Mouse (Mus musculus): ENCODE data around the gene Krt33b. TPM values are rescaled to one million over a fixed set of nuclear protein-coding genes. Genes with fewer than 3 reads are reported as not detected.

The Krt33b gene
- total and polyA plus RNA-seq, 2 experiments from 2014 or later, result 0.11 TPM; not detected in 1

- no peaks in the 10 kb centered on the region for H3K4me1 ChIP-seq (ENCODE audit: insufficient read depth, low read length)
- H3K27me3 ChIP-seq (ENCODE audit: insufficient read depth, low read length), result no peaks in the 10 kb centered on the region
- ATAC-seq, result no peak
- no peaks in the 10 kb centered on the region for H3K36me3 ChIP-seq (ENCODE audit: insufficient read depth, low read length)
- H3K9ac ChIP-seq (replicated peaks; ENCODE audit: low read length), result no peak overlapping the region
- DNase-seq (ENCODE audit: low spot score), result no peak
- 69% methylated on average over 4 of the region's 4 CpGs for WGBS
- no peak for TF ChIP-seq CTCF (IDR thresholded peaks at IDR 0.05; ENCODE audit: low read depth)
- no peak overlapping the region for H3K4me3 ChIP-seq (ENCODE audit: low read length)
- no peak overlapping the region for H3K27ac ChIP-seq
- H3K4me2 ChIP-seq (ENCODE audit: low read depth, low read length), result no peak overlapping the region
- no peaks in the 10 kb centered on the region for H3K9me3 ChIP-seq (ENCODE audit: low read length)
Measured at GRCm38 (mm10) chr11:100013691-100014171, 15.9 kb downstream of the Krt33b start.

GRCm38 (mm10) chr11:100010682-100011081 is 19.0 kb downstream of the Krt33b start:
- Histone ChIP-seq H3K4me2 (ENCODE audit: low read depth, low read length) (no peak overlapping the region), H3K4me3 (ENCODE audit: low read length) (no peak overlapping the region), H3K27me3 (ENCODE audit: insufficient read depth, low read length) (no peaks in the 10 kb centered on the region), H3K9me3 (ENCODE audit: low read length) (no peaks in the 10 kb centered on the region), H3K4me1 (ENCODE audit: insufficient read depth, low read length) (no peaks in the 10 kb centered on the region), H3K27ac (no peak overlapping the region), H3K36me3 (ENCODE audit: insufficient read depth, low read length) (no peaks in the 10 kb centered on the region), H3K9ac (replicated peaks; ENCODE audit: low read length) (no peak overlapping the region)
- ATAC-seq (no peak), DNase-seq (ENCODE audit: low spot score) (no peak)
- no peak for TF ChIP-seq CTCF (IDR thresholded peaks at IDR 0.05; ENCODE audit: low read depth)
- 84% methylated on average over 5 of the region's 5 CpGs for WGBS

- no peak for TF ChIP-seq CTCF (IDR thresholded peaks at IDR 0.05; ENCODE audit: low read depth)
- no peak for DNase-seq (ENCODE audit: low spot score)
- Histone ChIP-seq H3K9me3 (ENCODE audit: low read length) (no peaks in the 10 kb centered on the region), H3K27me3 (ENCODE audit: insufficient read depth, low read length) (no peaks in the 10 kb centered on the region), H3K36me3 (ENCODE audit: insufficient read depth, low read length) (no peaks in the 10 kb centered on the region), H3K9ac (replicated peaks; ENCODE audit: low read length) (no peak overlapping the region), H3K4me2 (ENCODE audit: low read depth, low read length) (no peak overlapping the region), H3K27ac (no peak overlapping the region), H3K4me3 (ENCODE audit: low read length) (no peak overlapping the region), H3K4me1 (ENCODE audit: insufficient read depth, low read length) (no peaks in the 10 kb centered on the region)
- 81% methylated on average over 5 of the region's 5 CpGs for WGBS
- no peak for ATAC-seq
Measured at GRCm38 (mm10) chr11:100008336-100008735, 21.3 kb downstream of the Krt33b start.

- Histone ChIP-seq H3K4me3 (ENCODE audit: low read length) (no peak overlapping the region), H3K27me3 (ENCODE audit: insufficient read depth, low read length) (no peaks in the 10 kb centered on the region), H3K4me2 (ENCODE audit: low read depth, low read length) (no peak overlapping the region), H3K4me1 (ENCODE audit: insufficient read depth, low read length) (no peaks in the 10 kb centered on the region), H3K9me3 (ENCODE audit: low read length) (0 out of 2 replicates have a peak, but pooled peaks cover 1% of the 10 kb centered on the region), H3K9ac (replicated peaks; ENCODE audit: low read length) (no peak overlapping the region), H3K27ac (no peak overlapping the region), H3K36me3 (ENCODE audit: insufficient read depth, low read length) (no peaks in the 10 kb centered on the region)
- DNase-seq (ENCODE audit: low spot score) (no peak), ATAC-seq (no peak)
- WGBS, result 57% methylated on average over 3 of the region's 3 CpGs
- TF ChIP-seq CTCF (IDR thresholded peaks at IDR 0.05; ENCODE audit: low read depth), result peak; percentile 46
Measured at GRCm38 (mm10) chr11:100006624-100007023, 23.0 kb downstream of the Krt33b start.

- no peak for TF ChIP-seq CTCF (IDR thresholded peaks at IDR 0.05; ENCODE audit: low read depth)
- no peaks in the 10 kb centered on the region for H3K36me3 ChIP-seq (ENCODE audit: insufficient read depth, low read length)
- no peak for ATAC-seq
Measured at GRCm38 (mm10) chr11:100005905-100006304, 23.8 kb downstream of the Krt33b start.

GRCm38 (mm10) chr11:100004846-100005245 is 24.8 kb downstream of the Krt33b start:
- Histone ChIP-seq H3K27me3 (ENCODE audit: insufficient read depth, low read length) (no peaks in the 10 kb centered on the region), H3K4me3 (ENCODE audit: low read length) (no peak overlapping the region), H3K36me3 (ENCODE audit: insufficient read depth, low read length) (no peaks in the 10 kb centered on the region), H3K9me3 (ENCODE audit: low read length) (0 out of 2 replicates have a peak, but pooled peaks cover 3% of the 10 kb centered on the region), H3K27ac (no peak overlapping the region), H3K4me2 (ENCODE audit: low read depth, low read length) (no peak overlapping the region), H3K9ac (replicated peaks; ENCODE audit: low read length) (no peak overlapping the region), H3K4me1 (ENCODE audit: insufficient read depth, low read length) (no peaks in the 10 kb centered on the region)
- DNase-seq (ENCODE audit: low spot score) (peak; percentile 62), ATAC-seq (no peak)
- 25% methylated on average over 6 of the region's 6 CpGs for WGBS
- peak; percentile 85 for TF ChIP-seq CTCF (IDR thresholded peaks at IDR 0.05; ENCODE audit: low read depth)

More at GRCm38 (mm10) chr11:100005905-100006304, 23.8 kb downstream of the Krt33b start:
- no peak overlapping the region for H3K27ac ChIP-seq
- no peak overlapping the region for H3K4me2 ChIP-seq (ENCODE audit: low read depth, low read length)
- 89% methylated on average over 8 of the region's 8 CpGs for WGBS
- no peaks in the 10 kb centered on the region for H3K27me3 ChIP-seq (ENCODE audit: insufficient read depth, low read length)
- H3K9ac ChIP-seq (replicated peaks; ENCODE audit: low read length), result no peak overlapping the region
- H3K9me3 ChIP-seq (ENCODE audit: low read length), result 0 out of 2 replicates have a peak, but pooled peaks cover 3% of the 10 kb centered on the region
- H3K4me3 ChIP-seq (ENCODE audit: low read length), result no peak overlapping the region
- no peaks in the 10 kb centered on the region for H3K4me1 ChIP-seq (ENCODE audit: insufficient read depth, low read length)
- no peak for DNase-seq (ENCODE audit: low spot score)

GRCm38 (mm10) chr11:99999091-99999490 is 30.6 kb downstream of the Krt33b start:
- Histone ChIP-seq H3K36me3 (ENCODE audit: insufficient read depth, low read length) (no peaks in the 10 kb centered on the region), H3K4me1 (ENCODE audit: insufficient read depth, low read length) (no peaks in the 10 kb centered on the region), H3K9ac (replicated peaks; ENCODE audit: low read length) (no peak overlapping the region), H3K27me3 (ENCODE audit: insufficient read depth, low read length) (no peaks in the 10 kb centered on the region), H3K27ac (no peak overlapping the region), H3K9me3 (ENCODE audit: low read length) (0 out of 2 replicates have a peak, but pooled peaks cover 3% of the 10 kb centered on the region), H3K4me2 (ENCODE audit: low read depth, low read length) (no peak overlapping the region), H3K4me3 (ENCODE audit: low read length) (no peak overlapping the region)
- 95% methylated on average over 7 of the region's 7 CpGs for WGBS
- TF ChIP-seq CTCF (IDR thresholded peaks at IDR 0.05; ENCODE audit: low read depth), result no peak
- DNase-seq (ENCODE audit: low spot score), result no peak
- no peak for ATAC-seq
